Mouse (Mus musculus) MEL (cell line): Measurements from ENCODE around the gene Fam102b. TPM values are rescaled to one million over a fixed set of nuclear protein-coding genes. Genes with fewer than 3 reads are reported as not detected.

Experiments used
- DNase-seq: peaks from one replicate; pipeline ENCODE4 v3.0.0; 2011; ENCODE audit warnings: low read depth, low spot score
- H3K27ac ChIP-seq: 2 replicates; pipeline ENCODE4 v1.5.1; 2012; ENCODE audit warnings: low read depth, mild to moderate bottlenecking, control low read depth, low read length, moderate library complexity; ENCODE audit not compliant: control insufficient read depth
- H3K27me3 ChIP-seq, 2 experiments: fragments of 150-350 bp in 1 of 2; sonication (generic) in 1 of 2; 2 replicates each; pipeline ENCODE4 v1.6.1; 2012; ENCODE audit warnings: low read length in 2 of 2, mild to moderate bottlenecking in 2 of 2, improper control_type of control experiment in 1 of 2, moderate library complexity in 1 of 2; ENCODE audit not compliant: insufficient read depth in 2 of 2, control insufficient read depth in 1 of 2
- H3K36me3 ChIP-seq, 2 experiments: 2 replicates each; pipeline ENCODE4 v1.6.1; 2012 to 2014; ENCODE audit warnings: low read length in 2 of 2, improper control_type of control experiment in 1 of 2, inconsistent platforms in 1 of 2, mild to moderate bottlenecking in 1 of 2; ENCODE audit not compliant: insufficient read depth in 2 of 2, control insufficient read depth in 1 of 2
- H3K4me1 ChIP-seq, 2 experiments: fragments of 150-350 bp in 1 of 2; sonication (generic) in 1 of 2; 2 replicates each; pipeline ENCODE4 v1.6.1; 2012; ENCODE audit warnings: low read length in 2 of 2, improper control_type of control experiment in 1 of 2, mild to moderate bottlenecking in 1 of 2; ENCODE audit not compliant: insufficient read depth in 2 of 2, control insufficient read depth in 1 of 2
- H3K4me3 ChIP-seq, 2 experiments: fragments of 150-350 bp in 1 of 2; sonication (generic) in 1 of 2; 2 replicates each; pipeline ENCODE4 v1.5.1; 2012; ENCODE audit warnings: low read depth in 2 of 2, low read length in 2 of 2, mild to moderate bottlenecking in 2 of 2, moderate library complexity in 2 of 2, control low read depth in 1 of 2, improper control_type of control experiment in 1 of 2; ENCODE audit not compliant: control insufficient read depth in 1 of 2, insufficient read depth in 1 of 2
- H3K79me2 ChIP-seq: 2 replicates; pipeline ENCODE4 v1.6.1; 2012; ENCODE audit warnings: mild to moderate bottlenecking, low read length, moderate library complexity; ENCODE audit not compliant: control insufficient read depth, poor library complexity, insufficient read depth
- H3K9ac ChIP-seq: 2 replicates; pipeline ENCODE4 v1.6.1; 2012; ENCODE audit warnings: low read depth, mild to moderate bottlenecking, control low read depth, low read length, moderate library complexity; ENCODE audit not compliant: control insufficient read depth, poor library complexity, severe bottlenecking
- H3K9me3 ChIP-seq: fragments of 150-350 bp; sonication (generic); replicated peaks from 2 replicates; pipeline ENCODE4 v1.6.1; 2012; ENCODE audit warnings: mild to moderate bottlenecking, low read length, improper control_type of control experiment, moderate library complexity; ENCODE audit not compliant: insufficient read depth
- CHD2 ChIP-seq: IDR thresholded peaks from 2 replicates; pipeline ENCODE4 v1.6.1; 2011; ENCODE audit warnings: low read length, improper control_type of control experiment
- E2F4 ChIP-seq: IDR thresholded peaks from 2 replicates; pipeline ENCODE4 v1.6.1; 2011; ENCODE audit warnings: low read depth, low read length, improper control_type of control experiment, borderline replicate concordance
- ELF1 ChIP-seq: IDR thresholded peaks from 2 replicates; pipeline ENCODE4 v1.6.1; 2014; ENCODE audit warnings: low read depth, mild to moderate bottlenecking, inconsistent platforms, low read length, improper control_type of control experiment, moderate library complexity
- EP300 ChIP-seq, 2 experiments: IDR thresholded peaks; 2 replicates each; pipeline ENCODE4 v1.6.1; 2011; ENCODE audit warnings: improper control_type of control experiment in 2 of 2, low read length in 2 of 2, low read depth in 1 of 2, mild to moderate bottlenecking in 1 of 2
- GABPA ChIP-seq: IDR thresholded peaks from 2 replicates; pipeline ENCODE4 v1.6.1; 2012; ENCODE audit warnings: low read depth, mild to moderate bottlenecking, inconsistent platforms, low read length, improper control_type of control experiment, moderate library complexity
- GATA1 ChIP-seq: IDR thresholded peaks from 2 replicates; pipeline ENCODE4 v1.6.1; 2011; ENCODE audit warnings: low read depth, low read length, improper control_type of control experiment
- JUND ChIP-seq: IDR thresholded peaks from 2 replicates; pipeline ENCODE4 v1.6.1; 2011; ENCODE audit warnings: low read depth, mild to moderate bottlenecking, improper control_type of control experiment, low read length
- MAFK ChIP-seq: IDR thresholded peaks from 2 replicates; pipeline ENCODE4 v1.6.1; 2011; ENCODE audit warnings: low read depth, mild to moderate bottlenecking, low read length, improper control_type of control experiment, borderline replicate concordance
- MAX ChIP-seq: IDR thresholded peaks from 2 replicates; pipeline ENCODE4 v1.6.1; 2011; ENCODE audit warnings: low read length, improper control_type of control experiment
- MEF2A ChIP-seq: IDR thresholded peaks from 2 replicates; pipeline ENCODE4 v1.6.1; 2014; ENCODE audit warnings: low read depth, mild to moderate bottlenecking, inconsistent platforms, low read length, improper control_type of control experiment; ENCODE audit not compliant: poor library complexity, insufficient replicate concordance, severe bottlenecking; ENCODE audit errors: extremely low read depth
- MXI1 ChIP-seq: IDR thresholded peaks from 2 replicates; pipeline ENCODE4 v1.6.1; 2011; ENCODE audit warnings: mild to moderate bottlenecking, low read depth, low read length, improper control_type of control experiment
- MYB ChIP-seq: IDR thresholded peaks from 2 replicates; pipeline ENCODE4 v1.6.1; 2011; ENCODE audit warnings: mild to moderate bottlenecking, low read depth, low read length, improper control_type of control experiment
- MYC ChIP-seq: IDR thresholded peaks from 2 replicates; pipeline ENCODE4 v1.6.1; 2011; ENCODE audit warnings: low read depth, mild to moderate bottlenecking, low read length, improper control_type of control experiment, moderate library complexity
- NELFE ChIP-seq: IDR thresholded peaks from 2 replicates; pipeline ENCODE4 v1.6.1; 2011; ENCODE audit warnings: low read depth, low read length, improper control_type of control experiment
- NRF1 ChIP-seq: IDR thresholded peaks from 2 replicates; pipeline ENCODE4 v1.6.1; 2014; ENCODE audit warnings: low read depth, mild to moderate bottlenecking, inconsistent platforms, low read length, improper control_type of control experiment, moderate library complexity; ENCODE audit not compliant: poor library complexity, insufficient read depth, severe bottlenecking
- POLR2AphosphoS2 ChIP-seq: IDR thresholded peaks from 2 replicates; pipeline ENCODE4 v1.6.1; 2011; ENCODE audit warnings: low read length, improper control_type of control experiment
- POLR2AphosphoS5 ChIP-seq: IDR thresholded peaks from 2 replicates; pipeline ENCODE4 v1.6.1; 2012; ENCODE audit warnings: low read depth, borderline replicate concordance, mild to moderate bottlenecking, inconsistent platforms, low read length, moderate library complexity, mixed read lengths
- RCOR1 ChIP-seq: IDR thresholded peaks from 2 replicates; pipeline ENCODE4 v1.6.1; 2012; ENCODE audit warnings: low read depth, mild to moderate bottlenecking, inconsistent platforms, low read length, improper control_type of control experiment
- SIN3A ChIP-seq: IDR thresholded peaks from 2 replicates; pipeline ENCODE4 v1.6.1; 2012; ENCODE audit warnings: low read length, improper control_type of control experiment, inconsistent platforms
- SMC3 ChIP-seq: IDR thresholded peaks from 2 replicates; pipeline ENCODE4 v1.6.1; 2011; ENCODE audit warnings: low read depth, low read length, improper control_type of control experiment
- UBTF ChIP-seq: IDR thresholded peaks from 2 replicates; pipeline ENCODE4 v1.6.1; 2012; ENCODE audit warnings: low read depth, mild to moderate bottlenecking, inconsistent platforms, low read length, improper control_type of control experiment, moderate library complexity, borderline replicate concordance; ENCODE audit not compliant: insufficient read depth
- USF1 ChIP-seq: IDR thresholded peaks from 2 replicates; pipeline ENCODE4 v1.6.1; 2014; ENCODE audit warnings: low read depth, mild to moderate bottlenecking, inconsistent platforms, low read length, improper control_type of control experiment, moderate library complexity
- ZC3H11A ChIP-seq: IDR thresholded peaks from 2 replicates; pipeline ENCODE4 v1.6.1; 2012; ENCODE audit warnings: low read depth, mild to moderate bottlenecking, inconsistent platforms, low read length, improper control_type of control experiment
- ZKSCAN1 ChIP-seq: IDR thresholded peaks from 2 replicates; pipeline ENCODE4 v1.6.1; 2012; ENCODE audit warnings: low read depth, mild to moderate bottlenecking, inconsistent platforms, low read length, improper control_type of control experiment, moderate library complexity
- ZMIZ1 ChIP-seq: IDR thresholded peaks from 2 replicates; pipeline ENCODE4 v1.6.1; 2012; ENCODE audit warnings: low read depth, mild to moderate bottlenecking, inconsistent platforms, low read length, improper control_type of control experiment, moderate library complexity
- ZNF384 ChIP-seq: IDR thresholded peaks from 2 replicates; pipeline ENCODE4 v1.6.1; 2012; ENCODE audit warnings: low read depth, mild to moderate bottlenecking, inconsistent platforms, low read length, improper control_type of control experiment
- polyA plus RNA-seq, 2 experiments: library from polyadenylated mRNA; stranded (reverse) in 1 of 2; unstranded in 1 of 2; fragments of >175 nt in 1 of 2; fragments of >200 nt in 1 of 2; gene quantifications; 2 replicates each; pipeline versions ENCODE4 v1.2.1 to v1.2.4; 2012; ENCODE audit warnings: low replicate concordance in 2 of 2, low read depth in 1 of 2; ENCODE audit not compliant: insufficient read length in 2 of 2, insufficient read depth in 1 of 2, missing spikeins in 1 of 2
- total RNA-seq: library from RNA; depleted of rRNA; stranded (reverse); fragments of 300-350 nt; gene quantifications from 2 replicates; pipeline ENCODE4 v1.2.3, GENCODE M21; 2012

The Fam102b gene
- total and polyA plus RNA-seq, 3 experiments = 10.4 to 26.9 (median 14.1) TPM

DNA sequence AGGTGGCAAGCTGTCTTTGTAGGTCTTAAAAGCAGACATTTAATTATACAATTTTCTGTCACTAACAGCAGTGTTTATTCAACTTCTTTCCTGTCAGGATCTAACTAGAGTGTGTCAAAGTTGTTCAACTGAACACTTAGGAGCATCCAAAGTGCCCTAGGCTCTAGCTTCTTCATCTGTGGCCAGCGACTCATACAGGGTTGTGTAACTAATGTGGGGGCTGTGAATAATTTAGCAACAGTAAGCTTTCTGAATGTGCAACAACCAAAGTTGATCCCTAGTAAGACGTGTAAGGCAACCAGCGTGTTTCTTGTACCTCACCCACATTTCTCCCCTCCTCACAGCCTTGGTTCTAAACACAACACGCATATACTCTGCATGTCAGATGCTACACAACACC is 13.5 kb upstream of the Fam102b start:
- Histone ChIP-seq H3K36me3 (no peaks in the 10 kb centered on the region), H3K9ac (no peak overlapping the region), H3K4me3 (no peak overlapping the region), H3K27me3 (peaks cover 5% of the 10 kb centered on the region in 2 experiments; a peak in 3 of 4 replicates), H3K4me1 (no peaks in the 10 kb centered on the region), H3K27ac (no peak overlapping the region), H3K9me3 (no peaks in the 10 kb centered on the region), H3K79me2 (no peaks in the 10 kb centered on the region)
- no peak for TF ChIP-seq ELF1
- TF ChIP-seq CHD2 = no peak
- TF ChIP-seq ZNF384 = no peak
- no peak for TF ChIP-seq MEF2A
- no peak for TF ChIP-seq NELFE
- TF ChIP-seq POLR2AphosphoS5 = no peak
- no peak for TF ChIP-seq MYB
- TF ChIP-seq E2F4 = no peak
- TF ChIP-seq JUND = no peak
- TF ChIP-seq ZKSCAN1 = no peak
- no peak for TF ChIP-seq RCOR1
- TF ChIP-seq ZMIZ1 = no peak
- TF ChIP-seq MYC = no peak
- TF ChIP-seq GATA1 = no peak
- TF ChIP-seq EP300 (IDR thresholded peaks at IDR 0.05; ENCODE audit: low read depth in 1 of 2, low read length in 2 of 2) = no peak
- TF ChIP-seq UBTF = no peak
- no peak for TF ChIP-seq MAFK
- DNase-seq = no peak

DNA sequence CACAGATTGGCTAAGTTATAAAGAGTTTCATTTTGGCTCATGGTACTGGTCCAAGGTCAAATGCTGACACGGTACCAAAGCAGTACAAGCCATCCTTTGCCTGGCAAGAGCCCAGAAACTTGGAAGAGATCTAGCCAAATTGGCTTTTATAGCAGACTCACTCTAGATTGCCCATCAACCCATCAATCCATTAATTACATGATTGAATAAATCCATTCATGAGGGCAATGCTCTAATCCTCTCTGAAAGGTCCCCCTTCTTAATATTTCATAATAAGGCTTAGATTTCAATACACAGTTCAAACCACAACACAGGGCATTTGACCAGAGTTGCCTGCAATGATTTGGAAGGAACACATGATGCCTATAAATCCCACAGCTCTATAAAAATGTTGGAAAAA is 7.0 kb upstream of the Fam102b start:
- Histone ChIP-seq H3K9me3 (no peaks in the 10 kb centered on the region), H3K79me2 (no peaks in the 10 kb centered on the region), H3K36me3 (no peaks in the 10 kb centered on the region), H3K27ac (no peak overlapping the region), H3K4me3 (no peak overlapping the region), H3K27me3 (no peaks in the 10 kb centered on the region; a peak in 2 of 4 replicates), H3K4me1 (no peaks in the 10 kb centered on the region), H3K9ac (no peak overlapping the region)
- no peak for DNase-seq
- TF ChIP-seq ZKSCAN1 = no peak
- TF ChIP-seq MAFK = no peak
- TF ChIP-seq POLR2AphosphoS5 = no peak
- TF ChIP-seq SIN3A = no peak
- TF ChIP-seq MAX = no peak
- TF ChIP-seq USF1 = no peak
- TF ChIP-seq GATA1 = no peak
- TF ChIP-seq MXI1 = no peak
- no peak for TF ChIP-seq ZC3H11A
- no peak for TF ChIP-seq GABPA
- TF ChIP-seq NRF1 = no peak
- no peak for TF ChIP-seq MYB
- TF ChIP-seq MEF2A = no peak
- TF ChIP-seq E2F4 = no peak
- TF ChIP-seq SMC3 = no peak
- TF ChIP-seq POLR2AphosphoS2 = no peak
- no peak for TF ChIP-seq CHD2
